Comparison of ENCODE assay signal across 31 mouse cellular contexts in the genomic region with DNA sequence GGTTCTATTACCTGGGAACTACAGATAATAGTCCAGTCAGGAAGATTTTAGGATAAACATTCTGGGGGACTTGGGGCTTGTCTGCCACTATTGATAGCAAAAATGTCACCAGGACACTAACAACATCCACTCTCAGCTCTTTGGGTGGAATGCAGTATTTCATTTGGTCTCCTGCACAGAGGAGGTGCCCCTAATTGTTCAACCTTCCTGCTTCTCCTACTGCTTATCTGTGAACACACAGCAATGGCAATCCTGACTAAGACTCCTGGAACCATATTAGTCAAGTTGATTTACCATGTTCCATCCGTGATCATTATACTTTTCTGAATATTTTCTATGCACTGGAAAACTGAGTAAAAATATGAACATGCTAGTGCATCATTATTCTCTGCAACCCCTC. TPM values are rescaled to one million over a fixed set of nuclear protein-coding genes. Genes with fewer than 3 reads are reported as not detected.
DNase-seq lines count a peak whose midpoint lies in the region; ATAC-seq lines count a peak whose summit lies in the region.
"Had no signal": no experiment of that assay in that cellular context is flagged by ENCODE, and none has a peak within 500 bp of the region (broad histone marks: within the 10 kb centered on the region; RNA-seq: fewer than 3 reads in every experiment).

No protein-coding gene starts in this region.

- H3K9me3 ChIP-seq in liver, embryonic 15.5 days (replicated peaks), result no peaks in the 10 kb centered on the region
- H3K9me3 ChIP-seq: forebrain, embryonic 12.5 days; forebrain, embryonic 15.5 days; heart, embryonic 12.5 days; heart, embryonic 15.5 days; hindbrain, embryonic 10.5 days; hindbrain, embryonic 13.5 days had no signal

- 0 out of 2 replicates have a peak, but pooled peaks have one; percentile 47 for ATAC-seq in erythroblast, adult 5-6 weeks (replicated peaks; ENCODE audit: low FRiP score, poor library complexity, severe bottlenecking)
- ATAC-seq in erythroid progenitor cell, adult 5-6 weeks (replicated peaks; ENCODE audit: low FRiP score, poor library complexity, severe bottlenecking), result peak; percentile 61; the same call in 1 of the 2 replicates
- 0 out of 2 replicates have a peak, but pooled peaks have one; percentile 31 for ATAC-seq in liver, embryonic 15.5 days (ENCODE audit: insufficient read depth)
- ATAC-seq: CD4-positive, CD25-positive, alpha-beta regulatory T cell, adult 4 months; forebrain, embryonic 15.5 days; hindbrain, embryonic 16.5 days had no signal

- no peaks in the 10 kb centered on the region for H3K36me3 ChIP-seq in liver, embryonic 15.5 days (replicated peaks)
- H3K36me3 ChIP-seq: forebrain, embryonic 12.5 days; forebrain, embryonic 15.5 days; heart, embryonic 12.5 days; heart, embryonic 15.5 days; hindbrain, embryonic 10.5 days; hindbrain, embryonic 13.5 days had no signal

- DNase-seq in right cerebral cortex, postnatal 10 days (ENCODE audit: low spot score in 2 of 2), result no peak
- no peak for DNase-seq in layer of hippocampus, adult 9-10 months (ENCODE audit: low spot score)
- no peak for DNase-seq in adrenal gland, adult 18-20 months (ENCODE audit: low spot score in 2 of 2)
- DNase-seq: adrenal gland, adult 8-10 months; adrenal gland, postnatal 25 days; cerebellum, adult 11-12 months; cerebellum, adult 8-10 months; cerebellum, postnatal 10 days; cerebellum, postnatal 36 days; gastrocnemius, postnatal 25 days; heart, adult 18-20 months; heart, postnatal 10 days; heart, postnatal 36 days had no signal

- no peak overlapping the region for H3K9ac ChIP-seq in liver, embryonic 15.5 days
- H3K9ac ChIP-seq: forebrain, embryonic 12.5 days; forebrain, embryonic 15.5 days; heart, embryonic 12.5 days; heart, embryonic 15.5 days; hindbrain, embryonic 13.5 days had no signal

- H3K27ac ChIP-seq in liver, embryonic 15.5 days (replicated peaks), result no peak overlapping the region
- H3K27ac ChIP-seq: forebrain, embryonic 12.5 days; forebrain, embryonic 15.5 days; heart, embryonic 15.5 days; hindbrain, embryonic 10.5 days; hindbrain, embryonic 13.5 days had no signal

- H3K27me3 ChIP-seq in liver, embryonic 15.5 days, result no peaks in the 10 kb centered on the region
- H3K27me3 ChIP-seq: forebrain, embryonic 12.5 days; forebrain, embryonic 15.5 days; heart, embryonic 12.5 days; heart, embryonic 15.5 days; hindbrain, embryonic 13.5 days had no signal

- WGBS in liver, embryonic 15.5 days (ENCODE audit: insufficient replicate concordance), result 36% methylated on average over 1 of the region's 1 CpGs

- no peak overlapping the region for H3K4me3 ChIP-seq in liver, embryonic 15.5 days (replicated peaks)
- H3K4me3 ChIP-seq: forebrain, embryonic 12.5 days; forebrain, embryonic 15.5 days; heart, embryonic 12.5 days; heart, embryonic 15.5 days; hindbrain, embryonic 10.5 days; hindbrain, embryonic 13.5 days had no signal

- H3K4me1 ChIP-seq in liver, embryonic 15.5 days (replicated peaks), result peaks cover 20% of the 10 kb centered on the region
- H3K4me1 ChIP-seq: forebrain, embryonic 12.5 days; forebrain, embryonic 15.5 days; heart, embryonic 12.5 days; heart, embryonic 15.5 days; hindbrain, embryonic 10.5 days; hindbrain, embryonic 13.5 days had no signal

- no peak overlapping the region for H3K4me2 ChIP-seq in liver, embryonic 15.5 days
- H3K4me2 ChIP-seq: forebrain, embryonic 12.5 days; forebrain, embryonic 15.5 days; heart, embryonic 12.5 days; heart, embryonic 15.5 days; hindbrain, embryonic 13.5 days had no signal

RNA-seq across cellular contexts. Expression of a gene that starts 8.4 kb away (rescaled TPM):
- total RNA-seq in erythroblast, adult 5-6 weeks (2015; ENCODE audit: low replicate concordance), result not detected in 2 replicates
- not detected in 2 replicates for total RNA-seq in erythroblast, adult 5-6 weeks (2017; ENCODE audit: low replicate concordance)
- not detected in 2 replicates for total RNA-seq in erythroid progenitor cell, adult 5-6 weeks (2015; ENCODE audit: low replicate concordance)
- total RNA-seq in erythroid progenitor cell, adult 5-6 weeks (2017; ENCODE audit: low replicate concordance), result not detected in 2 replicates
- not detected in 2 replicates for polyA plus RNA-seq in liver, embryonic 15.5 days (2015; fragmentation: Nextera tagmentation; extraction: Ambion mirVana)
- total RNA-seq in adrenal gland, adult 18-20 months (2021), result not detected
- total RNA-seq: adrenal gland, adult 8-10 months; adrenal gland, postnatal 25 days; gastrocnemius, adult 8-10 months; gastrocnemius, postnatal 25 days; heart, adult 18-20 months; heart, postnatal 10 days; heart, postnatal 36 days; MEL had no signal
- polyA plus RNA-seq: brain, embryonic 14.5 days; C2C12; CD4-positive, CD25-positive, alpha-beta regulatory T cell, adult 4 months; embryonic facial prominence, embryonic 11.5 days; embryonic facial prominence, embryonic 14.5 days; forebrain, embryonic 12.5 days; forebrain, embryonic 15.5 days; gonadal fat pad, adult 2 months; heart, embryonic 12.5 days; heart, embryonic 15.5 days; hindbrain, embryonic 10.5 days; hindbrain, embryonic 13.5 days; hindbrain, embryonic 16.5 days had no signal

RNA-seq across cellular contexts. Expression of a gene that starts 14.9 kb away (rescaled TPM):
- total RNA-seq in erythroblast, adult 5-6 weeks (2015; ENCODE audit: low replicate concordance), result not detected in 2 replicates
- not detected in 2 replicates for total RNA-seq in erythroblast, adult 5-6 weeks (2017; ENCODE audit: low replicate concordance)
- not detected in 2 replicates for total RNA-seq in erythroid progenitor cell, adult 5-6 weeks (2015; ENCODE audit: low replicate concordance)
- not detected in 2 replicates for total RNA-seq in erythroid progenitor cell, adult 5-6 weeks (2017; ENCODE audit: low replicate concordance)
- polyA plus RNA-seq in liver, embryonic 15.5 days (2015; fragmentation: Nextera tagmentation; extraction: Ambion mirVana), result not detected in 2 replicates
- total RNA-seq in adrenal gland, adult 18-20 months (2021), result not detected
- total RNA-seq: adrenal gland, adult 8-10 months; adrenal gland, postnatal 25 days; gastrocnemius, adult 8-10 months; gastrocnemius, postnatal 25 days; heart, adult 18-20 months; heart, postnatal 10 days; heart, postnatal 36 days; MEL had no signal
- polyA plus RNA-seq: brain, embryonic 14.5 days; C2C12; CD4-positive, CD25-positive, alpha-beta regulatory T cell, adult 4 months; embryonic facial prominence, embryonic 11.5 days; embryonic facial prominence, embryonic 14.5 days; forebrain, embryonic 12.5 days; forebrain, embryonic 15.5 days; gonadal fat pad, adult 2 months; heart, embryonic 12.5 days; heart, embryonic 15.5 days; hindbrain, embryonic 10.5 days; hindbrain, embryonic 13.5 days; hindbrain, embryonic 16.5 days had no signal

RNA-seq across cellular contexts. Expression of a gene that starts 18.9 kb away (rescaled TPM):
- not detected in 2 replicates for total RNA-seq in erythroblast, adult 5-6 weeks (2015; ENCODE audit: low replicate concordance)
- total RNA-seq in erythroblast, adult 5-6 weeks (2017; ENCODE audit: low replicate concordance), result not detected in 2 replicates
- total RNA-seq in erythroid progenitor cell, adult 5-6 weeks (2015; ENCODE audit: low replicate concordance), result not detected in 2 replicates
- total RNA-seq in erythroid progenitor cell, adult 5-6 weeks (2017; ENCODE audit: low replicate concordance), result not detected in 2 replicates
- not detected in 2 replicates for polyA plus RNA-seq in liver, embryonic 15.5 days (2015; fragmentation: Nextera tagmentation; extraction: Ambion mirVana)
- not detected for total RNA-seq in adrenal gland, adult 18-20 months (2021)
- total RNA-seq: adrenal gland, adult 8-10 months; adrenal gland, postnatal 25 days; gastrocnemius, adult 8-10 months; gastrocnemius, postnatal 25 days; heart, adult 18-20 months; heart, postnatal 10 days; heart, postnatal 36 days; MEL had no signal
- polyA plus RNA-seq: brain, embryonic 14.5 days; C2C12; CD4-positive, CD25-positive, alpha-beta regulatory T cell, adult 4 months; embryonic facial prominence, embryonic 11.5 days; embryonic facial prominence, embryonic 14.5 days; forebrain, embryonic 12.5 days; forebrain, embryonic 15.5 days; gonadal fat pad, adult 2 months; heart, embryonic 12.5 days; heart, embryonic 15.5 days; hindbrain, embryonic 10.5 days; hindbrain, embryonic 13.5 days; hindbrain, embryonic 16.5 days had no signal

RNA-seq across cellular contexts. Expression of a gene that starts 22.7 kb away (rescaled TPM):
- total RNA-seq in erythroblast, adult 5-6 weeks (2015; ENCODE audit: low replicate concordance), result not detected in 2 replicates
- not detected in 2 replicates for total RNA-seq in erythroblast, adult 5-6 weeks (2017; ENCODE audit: low replicate concordance)
- not detected in 2 replicates for total RNA-seq in erythroid progenitor cell, adult 5-6 weeks (2015; ENCODE audit: low replicate concordance)
- not detected in 2 replicates for total RNA-seq in erythroid progenitor cell, adult 5-6 weeks (2017; ENCODE audit: low replicate concordance)
- polyA plus RNA-seq in liver, embryonic 15.5 days (2015; fragmentation: Nextera tagmentation; extraction: Ambion mirVana), result not detected in 2 replicates
- total RNA-seq in adrenal gland, adult 18-20 months (2021), result not detected
- total RNA-seq: adrenal gland, adult 8-10 months; adrenal gland, postnatal 25 days; gastrocnemius, adult 8-10 months; gastrocnemius, postnatal 25 days; heart, adult 18-20 months; heart, postnatal 10 days; heart, postnatal 36 days; MEL had no signal
- polyA plus RNA-seq: brain, embryonic 14.5 days; C2C12; CD4-positive, CD25-positive, alpha-beta regulatory T cell, adult 4 months; embryonic facial prominence, embryonic 11.5 days; embryonic facial prominence, embryonic 14.5 days; forebrain, embryonic 12.5 days; forebrain, embryonic 15.5 days; gonadal fat pad, adult 2 months; heart, embryonic 12.5 days; heart, embryonic 15.5 days; hindbrain, embryonic 10.5 days; hindbrain, embryonic 13.5 days; hindbrain, embryonic 16.5 days had no signal

RNA-seq across cellular contexts. Expression of a gene that starts 29.3 kb away (rescaled TPM):
- total RNA-seq in erythroblast, adult 5-6 weeks (2015; ENCODE audit: low replicate concordance), result not detected in 2 replicates
- total RNA-seq in erythroblast, adult 5-6 weeks (2017; ENCODE audit: low replicate concordance), result not detected in 2 replicates
- total RNA-seq in erythroid progenitor cell, adult 5-6 weeks (2015; ENCODE audit: low replicate concordance), result not detected in 2 replicates
- not detected in 2 replicates for total RNA-seq in erythroid progenitor cell, adult 5-6 weeks (2017; ENCODE audit: low replicate concordance)
- not detected in 2 replicates for polyA plus RNA-seq in liver, embryonic 15.5 days (2015; fragmentation: Nextera tagmentation; extraction: Ambion mirVana)
- not detected for total RNA-seq in adrenal gland, adult 18-20 months (2021)
- total RNA-seq: adrenal gland, adult 8-10 months; adrenal gland, postnatal 25 days; gastrocnemius, adult 8-10 months; gastrocnemius, postnatal 25 days; heart, adult 18-20 months; heart, postnatal 10 days; heart, postnatal 36 days; MEL had no signal
- polyA plus RNA-seq: brain, embryonic 14.5 days; C2C12; embryonic facial prominence, embryonic 11.5 days; embryonic facial prominence, embryonic 14.5 days; forebrain, embryonic 12.5 days; forebrain, embryonic 15.5 days; gonadal fat pad, adult 2 months; heart, embryonic 12.5 days; heart, embryonic 15.5 days; hindbrain, embryonic 10.5 days; hindbrain, embryonic 13.5 days; hindbrain, embryonic 16.5 days had no signal
